Mouse (Mus musculus): ENCODE results near the gene Ndfip2. TPM values are rescaled to one million over a fixed set of nuclear protein-coding genes. Genes with fewer than 3 reads are reported as not detected.

The Ndfip2 gene
- 134 and 151 TPM in 2 replicates for polyA plus RNA-seq (2014; fragmentation: Nextera tagmentation; extraction: Ambion mirVana)

DNA sequence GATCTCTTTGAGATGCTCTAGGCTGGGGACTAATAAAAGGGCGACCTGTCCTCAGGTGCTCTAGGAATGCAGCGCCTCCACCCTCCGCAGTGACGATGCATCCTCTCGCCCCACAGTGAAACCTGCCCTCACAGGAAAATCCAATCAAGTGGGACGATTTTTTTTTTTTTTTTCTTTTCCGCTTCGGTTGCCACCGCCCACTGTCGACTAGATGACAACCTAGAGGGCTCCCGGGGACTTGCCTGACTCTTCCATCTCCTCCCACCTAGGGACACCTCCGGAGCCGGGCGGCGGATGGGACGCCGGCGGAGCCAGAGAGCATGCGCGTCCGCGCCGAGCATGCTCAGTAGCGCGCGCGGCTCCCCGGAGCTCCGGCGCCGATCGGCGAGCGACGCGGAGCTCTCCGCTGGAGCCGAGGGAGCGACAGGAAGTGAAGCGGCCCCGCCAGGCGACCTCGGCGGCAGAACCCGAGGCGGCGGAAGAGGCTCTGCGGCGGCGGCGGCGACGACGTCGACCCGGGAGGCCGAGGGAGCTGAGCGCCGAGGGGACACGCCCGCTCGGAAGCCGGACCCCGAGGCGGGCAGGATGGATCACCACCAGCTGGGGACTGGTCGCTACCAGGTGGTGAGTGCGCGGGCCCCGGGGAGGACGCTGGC lies at the start of gene Ndfip2:
Gene Ndfip2, plus strand, starts transcription at position 195 of the 656 bp plus-strand sequence.
- H3K9ac ChIP-seq: peak within 1 kb of the TSS; percentile 97
- WGBS: under 1% methylated on average over 65 of the region's 70 CpGs

DNA sequence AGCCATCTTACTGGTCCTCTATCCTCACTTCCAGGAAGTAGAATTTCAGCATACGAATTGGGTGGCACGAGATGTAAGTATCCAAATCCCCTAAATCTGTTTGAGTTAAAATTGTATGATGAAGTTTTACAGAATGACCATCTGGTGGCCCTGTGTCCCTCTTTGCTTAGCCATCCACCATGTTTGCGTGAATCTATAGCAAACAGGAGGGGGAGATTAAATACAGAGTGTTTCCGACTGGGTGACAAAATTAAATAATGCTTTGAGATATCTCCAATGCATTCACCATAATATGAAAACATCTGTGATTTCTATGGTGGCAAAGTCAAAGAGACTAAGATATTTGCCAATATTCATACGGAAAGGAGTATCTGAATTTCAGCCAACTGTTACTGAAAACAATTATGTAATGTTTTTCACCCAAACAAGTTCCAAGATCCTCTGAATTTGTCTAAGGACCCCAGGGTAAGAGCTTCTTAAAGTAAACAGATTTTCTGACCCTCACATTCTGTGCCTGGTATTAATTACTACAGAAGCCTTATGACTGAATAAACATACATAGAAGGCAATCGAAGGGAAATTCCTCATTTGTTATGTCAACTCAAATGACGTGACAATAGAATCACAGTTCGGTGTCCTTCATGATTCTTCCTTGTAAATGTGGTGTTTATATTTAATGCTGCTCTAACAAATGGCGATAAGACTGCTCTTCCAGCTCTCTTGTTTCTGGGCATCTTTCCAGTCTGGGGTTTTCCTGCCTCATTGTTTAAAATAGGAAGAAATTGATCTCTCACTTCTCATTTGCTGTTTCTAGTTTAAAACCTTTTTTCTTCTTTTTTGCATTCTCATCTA lies 38.6 kb upstream of the Ndfip2 start:
- H3K9me3 ChIP-seq (ENCODE audit: control insufficient read depth, low read length): no peaks in the 10 kb centered on the region
- H3K9ac ChIP-seq: no peak overlapping the region
- ATAC-seq (ENCODE audit: low FRiP score) (no peak), DNase-seq (ENCODE audit: low spot score) (no peak)
- no peak overlapping the region for H3K4me3 ChIP-seq (replicated peaks; ENCODE audit: low read length)
- no peaks in the 10 kb centered on the region for H3K36me3 ChIP-seq (replicated peaks; ENCODE audit: control insufficient read depth, insufficient read depth)
- no peak overlapping the region for H3K27ac ChIP-seq
- H3K27me3 ChIP-seq (ENCODE audit: control insufficient read depth, insufficient read depth, low read length): no peaks in the 10 kb centered on the region
- H3K4me1 ChIP-seq (replicated peaks; ENCODE audit: control insufficient read depth, insufficient read depth, low read length): no peaks in the 10 kb centered on the region
- no peak overlapping the region for H3K4me2 ChIP-seq (replicated peaks)
- WGBS: 82% methylated on average over 9 of the region's 9 CpGs

More for the DNA sequence above, at the start of gene Ndfip2:
- DNase-seq (ENCODE audit: low spot score) (peak; percentile 86), ATAC-seq (ENCODE audit: low FRiP score) (peak; percentile 98)
- Histone ChIP-seq H3K27ac (peak within 1 kb of the TSS; percentile 95), H3K36me3 (replicated peaks; ENCODE audit: control insufficient read depth, insufficient read depth) (no peaks in the 10 kb centered on the region), H3K4me3 (replicated peaks; ENCODE audit: low read length) (peak within 1 kb of the TSS; percentile 96), H3K4me1 (replicated peaks; ENCODE audit: control insufficient read depth, insufficient read depth, low read length) (peaks cover 6% of the 10 kb centered on the region), H3K9me3 (ENCODE audit: control insufficient read depth, low read length) (no peaks in the 10 kb centered on the region), H3K4me2 (replicated peaks) (peak within 1 kb of the TSS; percentile 63), H3K27me3 (ENCODE audit: control insufficient read depth, insufficient read depth, low read length) (no peaks in the 10 kb centered on the region)

DNA sequence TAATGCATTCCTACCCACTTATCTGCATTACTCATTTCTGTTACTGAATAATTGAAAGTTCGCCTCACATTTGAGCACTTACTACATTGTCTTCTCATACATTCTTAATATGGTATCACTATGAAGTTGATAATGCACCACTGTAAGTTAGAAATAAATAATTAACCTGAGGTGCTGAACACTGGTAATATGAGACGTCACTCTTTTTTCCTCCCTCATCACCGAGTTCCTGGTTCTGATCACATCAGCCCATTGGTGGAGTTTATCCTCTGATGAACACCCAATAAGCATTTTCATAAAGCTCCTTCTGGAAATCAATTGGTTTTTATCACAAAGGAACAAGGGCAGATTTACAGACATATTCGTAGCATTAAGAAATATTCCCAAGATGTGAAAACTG lies 36.1 kb upstream of the Ndfip2 start:
- no peaks in the 10 kb centered on the region for H3K36me3 ChIP-seq (replicated peaks; ENCODE audit: control insufficient read depth, insufficient read depth)
- DNase-seq (ENCODE audit: low spot score) (no peak), ATAC-seq (ENCODE audit: low FRiP score) (no peak)
- H3K9ac ChIP-seq: no peak overlapping the region
- H3K4me2 ChIP-seq (replicated peaks): no peak overlapping the region
- 89% methylated on average over 4 of the region's 4 CpGs for WGBS
- no peak overlapping the region for H3K27ac ChIP-seq
- H3K4me1 ChIP-seq (replicated peaks; ENCODE audit: control insufficient read depth, insufficient read depth, low read length): no peaks in the 10 kb centered on the region
- H3K27me3 ChIP-seq (ENCODE audit: control insufficient read depth, insufficient read depth, low read length): no peaks in the 10 kb centered on the region
- no peaks in the 10 kb centered on the region for H3K9me3 ChIP-seq (ENCODE audit: control insufficient read depth, low read length)
- no peak overlapping the region for H3K4me3 ChIP-seq (replicated peaks; ENCODE audit: low read length)

DNA sequence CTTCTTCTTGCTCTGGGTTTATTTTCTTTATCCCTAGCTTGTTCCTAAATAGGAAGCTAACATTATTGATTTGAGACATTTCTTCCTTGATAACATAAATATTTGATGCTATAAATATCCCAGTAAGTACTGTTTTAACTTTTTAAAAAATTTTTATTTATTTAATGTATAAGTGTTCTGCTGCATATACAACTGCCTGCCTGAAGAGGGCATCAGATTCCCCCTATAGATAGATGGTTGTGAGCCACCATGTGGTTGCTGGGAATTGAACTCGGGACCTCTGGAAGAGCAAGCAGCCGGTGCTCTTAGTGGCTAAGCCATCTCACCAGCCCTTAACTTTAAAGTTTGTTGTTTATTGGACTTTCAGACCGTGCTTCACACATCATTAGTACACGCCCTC lies 32.6 kb upstream of the Ndfip2 start:
- WGBS: 94% methylated on average over 4 of the region's 4 CpGs
- Histone ChIP-seq H3K9ac (no peak overlapping the region), H3K4me1 (replicated peaks; ENCODE audit: control insufficient read depth, insufficient read depth, low read length) (no peaks in the 10 kb centered on the region), H3K27me3 (ENCODE audit: control insufficient read depth, insufficient read depth, low read length) (no peaks in the 10 kb centered on the region), H3K9me3 (ENCODE audit: control insufficient read depth, low read length) (no peaks in the 10 kb centered on the region), H3K27ac (no peak overlapping the region), H3K36me3 (replicated peaks; ENCODE audit: control insufficient read depth, insufficient read depth) (no peaks in the 10 kb centered on the region), H3K4me2 (replicated peaks) (no peak overlapping the region), H3K4me3 (replicated peaks; ENCODE audit: low read length) (no peak overlapping the region)
- DNase-seq (ENCODE audit: low spot score) (no peak), ATAC-seq (ENCODE audit: low FRiP score) (no peak)

DNA sequence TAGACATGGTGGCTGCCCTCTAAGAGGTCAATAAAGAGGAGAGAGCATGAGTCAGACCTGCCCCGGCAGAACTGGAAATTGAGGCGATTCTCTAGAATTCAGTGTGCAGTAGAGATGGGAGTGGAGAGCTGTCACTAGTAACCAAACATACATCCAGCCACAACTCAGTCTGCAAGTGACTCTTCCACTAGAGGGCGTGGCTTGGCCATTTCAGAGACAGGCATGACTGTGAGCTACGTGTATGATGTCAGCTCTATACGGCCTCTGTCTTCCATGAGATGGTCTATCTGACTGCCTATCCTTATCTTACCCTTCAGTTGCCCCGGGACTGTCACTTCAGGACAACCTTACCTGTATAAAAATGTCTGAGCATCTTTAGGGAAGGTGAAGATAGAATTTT lies 26.0 kb upstream of the Ndfip2 start:
- Histone ChIP-seq H3K9me3 (ENCODE audit: control insufficient read depth, low read length) (no peaks in the 10 kb centered on the region), H3K4me1 (replicated peaks; ENCODE audit: control insufficient read depth, insufficient read depth, low read length) (no peaks in the 10 kb centered on the region), H3K27ac (no peak overlapping the region), H3K4me3 (replicated peaks; ENCODE audit: low read length) (no peak overlapping the region), H3K36me3 (replicated peaks; ENCODE audit: control insufficient read depth, insufficient read depth) (no peaks in the 10 kb centered on the region), H3K27me3 (ENCODE audit: control insufficient read depth, insufficient read depth, low read length) (no peaks in the 10 kb centered on the region), H3K9ac (no peak overlapping the region), H3K4me2 (replicated peaks) (no peak overlapping the region)
- ATAC-seq (ENCODE audit: low FRiP score): no peak
- DNase-seq (ENCODE audit: low spot score): no peak
- WGBS: 49% methylated on average over 6 of the region's 6 CpGs

DNA sequence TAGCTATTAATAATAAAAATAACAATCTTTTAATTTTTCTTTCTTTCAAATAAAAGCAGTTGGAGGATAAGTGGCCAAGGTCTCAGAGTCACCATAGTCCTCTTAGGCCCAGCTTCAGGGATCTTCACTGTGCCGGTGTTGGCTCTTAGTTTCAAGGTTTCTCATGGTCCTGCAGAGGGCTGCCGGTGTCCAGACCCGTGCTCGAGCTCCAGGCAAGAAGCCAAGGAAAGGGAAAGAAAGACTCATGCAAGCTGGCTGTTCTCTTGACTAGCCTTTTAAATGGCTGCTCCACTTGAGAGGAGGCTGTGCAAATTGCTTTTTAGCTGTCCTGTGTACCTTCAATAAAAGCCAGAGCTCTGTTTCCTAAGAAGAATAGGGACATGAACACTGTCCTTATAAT lies 21.8 kb upstream of the Ndfip2 start:
- ATAC-seq (ENCODE audit: low FRiP score): no peak
- Histone ChIP-seq H3K4me1 (replicated peaks; ENCODE audit: control insufficient read depth, insufficient read depth, low read length) (no peaks in the 10 kb centered on the region), H3K27ac (no peak overlapping the region), H3K4me2 (replicated peaks) (no peak overlapping the region), H3K9ac (no peak overlapping the region), H3K9me3 (ENCODE audit: control insufficient read depth, low read length) (no peaks in the 10 kb centered on the region), H3K4me3 (replicated peaks; ENCODE audit: low read length) (no peak overlapping the region), H3K27me3 (ENCODE audit: control insufficient read depth, insufficient read depth, low read length) (no peaks in the 10 kb centered on the region), H3K36me3 (replicated peaks; ENCODE audit: control insufficient read depth, insufficient read depth) (no peaks in the 10 kb centered on the region)
- 84% methylated on average over 4 of the region's 4 CpGs for WGBS
- DNase-seq (ENCODE audit: low spot score): no peak

DNA sequence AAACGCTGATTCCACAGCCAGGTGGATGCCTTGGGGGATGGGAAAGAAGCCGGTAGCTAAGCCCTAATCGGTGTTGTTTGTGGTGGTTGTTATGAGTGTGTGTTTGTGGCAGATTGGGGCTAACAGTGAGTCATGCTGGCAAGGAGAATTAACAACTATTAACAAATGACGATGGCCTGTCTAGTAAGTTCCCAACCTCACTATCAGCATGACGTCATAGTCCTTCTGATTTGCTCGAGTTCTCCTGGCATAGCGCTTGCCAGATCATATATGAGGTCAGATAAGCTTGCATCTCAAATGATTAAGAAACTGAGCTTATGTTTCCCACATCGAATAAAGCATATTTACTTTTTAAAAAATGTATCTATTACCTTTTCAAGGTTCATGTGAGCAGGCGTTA lies 20.6 kb upstream of the Ndfip2 start:
- no peak overlapping the region for H3K9ac ChIP-seq
- H3K4me1 ChIP-seq (replicated peaks; ENCODE audit: control insufficient read depth, insufficient read depth, low read length): no peaks in the 10 kb centered on the region
- no peaks in the 10 kb centered on the region for H3K27me3 ChIP-seq (ENCODE audit: control insufficient read depth, insufficient read depth, low read length)
- H3K36me3 ChIP-seq (replicated peaks; ENCODE audit: control insufficient read depth, insufficient read depth): no peaks in the 10 kb centered on the region
- no peaks in the 10 kb centered on the region for H3K9me3 ChIP-seq (ENCODE audit: control insufficient read depth, low read length)
- H3K27ac ChIP-seq: no peak overlapping the region
- no peak for DNase-seq (ENCODE audit: low spot score)
- no peak for ATAC-seq (ENCODE audit: low FRiP score)
- no peak overlapping the region for H3K4me2 ChIP-seq (replicated peaks)
- no peak overlapping the region for H3K4me3 ChIP-seq (replicated peaks; ENCODE audit: low read length)
- WGBS: 89% methylated on average over 9 of the region's 9 CpGs

DNA sequence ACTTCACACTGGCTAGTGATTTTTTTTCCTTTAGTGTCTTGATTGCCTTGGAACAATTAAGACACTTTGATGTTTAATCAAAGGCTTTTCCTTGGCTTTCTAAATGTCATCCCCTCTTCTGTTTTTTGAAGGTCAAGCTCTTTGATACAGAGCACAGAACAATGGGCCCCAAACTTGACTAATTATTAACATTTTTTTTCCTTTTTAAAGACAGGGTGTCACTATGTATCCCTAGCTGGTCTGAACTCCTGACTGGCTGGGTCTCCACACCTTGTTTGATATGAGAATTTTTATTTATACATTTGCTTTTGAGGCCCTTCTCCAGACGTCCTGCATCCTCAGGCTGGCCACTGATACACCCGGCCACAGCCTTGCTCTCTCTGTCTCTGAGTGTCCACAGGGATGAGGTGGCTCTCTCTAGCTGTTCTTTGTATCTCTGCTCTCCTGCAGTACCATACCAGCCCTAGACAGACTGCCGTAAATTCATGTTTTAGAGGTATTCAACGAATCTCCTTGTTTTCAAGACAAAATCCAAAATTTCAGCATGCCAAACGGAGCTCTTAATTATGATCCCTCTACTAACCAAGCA lies 19.8 kb upstream of the Ndfip2 start:
- no peaks in the 10 kb centered on the region for H3K36me3 ChIP-seq (replicated peaks; ENCODE audit: control insufficient read depth, insufficient read depth)
- H3K27me3 ChIP-seq (ENCODE audit: control insufficient read depth, insufficient read depth, low read length): no peaks in the 10 kb centered on the region
- DNase-seq (ENCODE audit: low spot score) (no peak), ATAC-seq (ENCODE audit: low FRiP score) (no peak)
- no peaks in the 10 kb centered on the region for H3K9me3 ChIP-seq (ENCODE audit: control insufficient read depth, low read length)
- no peak overlapping the region for H3K9ac ChIP-seq
- H3K4me1 ChIP-seq (replicated peaks; ENCODE audit: control insufficient read depth, insufficient read depth, low read length): no peaks in the 10 kb centered on the region
- H3K4me3 ChIP-seq (replicated peaks; ENCODE audit: low read length): no peak overlapping the region
- WGBS: 82% methylated on average over 5 of the region's 5 CpGs
- H3K4me2 ChIP-seq (replicated peaks): no peak overlapping the region
- H3K27ac ChIP-seq: no peak overlapping the region

DNA sequence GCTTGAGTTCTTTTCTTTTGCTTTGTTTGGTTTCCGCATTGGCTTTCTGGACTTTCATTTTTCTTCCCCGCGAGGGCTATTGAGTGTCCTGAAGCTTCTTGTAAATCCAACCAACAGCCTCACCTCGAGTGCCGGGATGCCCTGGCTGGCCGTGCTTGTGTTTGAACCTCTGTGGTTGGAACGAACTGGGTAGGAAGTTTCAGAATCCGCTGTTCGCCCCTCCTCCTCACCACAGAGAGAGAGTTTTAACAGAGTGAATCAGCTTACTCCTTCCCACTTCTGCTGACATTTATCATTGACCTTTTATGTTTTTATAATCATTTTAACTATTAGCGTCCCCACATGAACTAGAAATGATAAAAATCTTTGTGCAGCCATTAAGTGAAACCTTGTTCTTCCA lies 18.3 kb upstream of the Ndfip2 start:
- 84% methylated on average over 10 of the region's 10 CpGs for WGBS
- Histone ChIP-seq H3K9ac (no peak overlapping the region), H3K36me3 (replicated peaks; ENCODE audit: control insufficient read depth, insufficient read depth) (no peaks in the 10 kb centered on the region), H3K4me3 (replicated peaks; ENCODE audit: low read length) (no peak overlapping the region), H3K27me3 (ENCODE audit: control insufficient read depth, insufficient read depth, low read length) (no peaks in the 10 kb centered on the region), H3K4me1 (replicated peaks; ENCODE audit: control insufficient read depth, insufficient read depth, low read length) (no peaks in the 10 kb centered on the region), H3K27ac (no peak overlapping the region), H3K4me2 (replicated peaks) (no peak overlapping the region), H3K9me3 (ENCODE audit: control insufficient read depth, low read length) (no peaks in the 10 kb centered on the region)
- DNase-seq (ENCODE audit: low spot score) (no peak), ATAC-seq (ENCODE audit: low FRiP score) (no peak)

Data from hindbrain, embryonic 14.5 days (tissue).